Mouse (Mus musculus) heart, adult 9 months (tissue): ENCODE results near the gene Pla2g4b.

Source experiments
- DNase-seq, 2 experiments: peaks; one replicate each; pipeline ENCODE4 v3.0.0; 2022; ENCODE audit warnings: low spot score in 2 of 2

Pla2g4b gene

DNA sequence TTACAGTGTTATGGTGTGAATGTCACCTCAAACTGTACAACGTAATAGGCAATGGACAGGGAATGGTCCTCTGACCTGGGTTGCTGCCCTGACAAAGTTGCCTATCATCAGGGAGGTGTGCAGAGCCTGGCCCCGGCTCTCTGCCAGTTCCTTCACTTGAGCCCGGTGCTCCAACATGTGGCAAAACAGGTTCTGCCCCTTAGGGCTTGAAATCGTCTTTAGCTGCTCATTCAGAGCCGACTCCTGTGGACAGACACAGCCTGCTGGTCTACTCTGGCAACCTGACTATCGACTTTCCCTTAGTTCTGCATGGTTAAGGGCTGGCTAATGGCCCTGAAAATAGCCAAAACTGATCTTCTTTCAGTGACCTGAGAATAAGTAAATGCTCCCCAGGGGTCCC is 27.0 kb downstream of the Pla2g4b start:
- DNase-seq = no peak

DNA sequence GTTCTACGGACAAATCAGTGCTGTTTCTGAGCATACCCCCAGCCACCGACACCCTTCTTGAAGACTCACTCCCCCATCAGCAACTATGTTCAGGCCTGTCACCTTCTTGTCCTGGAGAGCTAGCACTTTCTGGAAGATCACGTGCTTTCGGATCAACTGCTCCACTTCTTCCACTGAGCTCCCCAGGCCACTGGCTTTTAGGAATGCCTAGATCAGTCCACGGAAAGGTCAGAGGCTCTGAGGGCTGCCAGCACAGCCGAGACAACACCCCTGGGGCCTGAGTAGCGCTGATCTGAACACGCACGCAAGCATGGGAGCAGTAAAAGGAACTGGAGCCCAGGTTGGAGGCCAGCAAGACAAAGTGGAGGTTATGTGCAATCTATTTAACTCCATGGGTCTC is 27.4 kb downstream of the Pla2g4b start:
- no peak for DNase-seq

DNA sequence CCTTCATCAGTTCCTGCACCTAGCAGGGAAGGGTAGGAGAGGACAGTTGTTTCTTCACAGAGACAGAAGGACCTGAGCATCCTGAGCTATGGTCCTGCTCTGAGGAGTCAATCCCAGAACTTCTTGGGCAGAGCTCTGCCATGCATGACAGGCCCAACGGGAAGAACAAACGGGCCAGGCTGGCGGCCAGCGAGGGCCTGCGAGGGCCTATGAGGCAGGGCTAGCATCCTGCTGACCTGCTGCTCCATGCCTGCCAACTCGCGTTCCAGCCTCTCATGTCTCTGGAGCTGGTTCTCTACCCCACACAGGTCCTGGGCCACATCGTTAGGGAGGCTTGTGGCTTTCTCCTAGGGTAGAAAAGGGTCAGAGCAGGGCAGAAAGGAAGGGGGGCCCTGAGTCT is 29.0 kb downstream of the Pla2g4b start:
- no peak for DNase-seq

DNA sequence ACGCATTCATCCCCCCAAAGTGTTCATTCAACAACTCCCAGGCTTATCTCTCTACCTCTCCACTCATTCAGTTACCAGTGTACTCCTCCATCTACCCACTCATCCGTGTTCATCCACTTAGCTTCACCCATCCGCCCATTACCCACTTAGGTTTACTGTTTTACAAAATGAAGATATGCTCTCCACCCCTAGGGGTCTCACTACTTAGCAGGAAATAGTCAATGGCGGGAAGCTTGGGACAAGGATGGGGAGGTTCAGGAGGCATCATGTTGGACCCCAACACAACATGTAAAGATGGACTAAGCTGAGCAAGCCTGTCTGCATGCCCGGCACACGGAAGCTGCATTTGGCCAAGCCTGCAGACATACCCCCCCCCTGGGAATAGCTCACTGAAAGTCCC is 31.4 kb downstream of the Pla2g4b start:
- DNase-seq = no peak

DNA sequence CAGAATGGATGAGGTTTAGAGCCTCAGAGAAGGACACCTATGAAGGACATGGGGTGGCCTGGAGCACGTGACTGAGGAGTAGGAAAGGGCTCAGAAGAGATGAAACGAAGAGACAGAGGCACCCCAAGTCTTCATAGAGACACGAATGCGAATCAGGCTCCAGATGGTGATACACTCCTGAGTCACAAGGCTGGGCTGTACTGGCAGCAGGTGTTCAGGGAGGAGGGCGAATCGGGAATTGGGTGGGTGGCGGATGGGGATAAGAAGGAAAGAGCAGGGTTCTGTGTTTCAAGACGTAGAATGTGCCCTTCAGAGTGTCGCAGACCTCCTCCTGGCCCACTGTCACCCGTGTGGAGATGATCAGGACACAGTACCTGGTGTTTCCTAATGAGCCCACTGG is 32.0 kb downstream of the Pla2g4b start:
- no peak for DNase-seq

DNA sequence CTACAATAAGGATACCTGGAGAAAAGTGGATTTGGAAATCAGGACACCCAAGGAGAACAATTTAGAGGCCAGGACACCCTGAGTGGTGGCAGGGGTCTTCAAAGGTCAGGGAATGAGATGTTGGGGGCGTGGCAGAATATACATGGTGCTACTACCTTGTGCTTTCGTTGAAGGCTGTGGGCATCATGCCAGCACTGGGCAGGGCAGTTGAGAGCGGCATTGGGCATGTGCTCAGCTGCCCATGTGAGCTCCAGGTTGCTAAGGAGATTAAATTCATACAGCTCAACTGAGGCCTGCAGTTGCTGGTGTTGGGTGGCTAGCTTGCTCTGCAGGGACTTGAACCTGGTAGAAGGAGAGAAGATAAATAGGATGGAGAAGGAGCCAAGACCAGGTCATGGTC is 33.0 kb downstream of the Pla2g4b start:
- no peak for DNase-seq

DNA sequence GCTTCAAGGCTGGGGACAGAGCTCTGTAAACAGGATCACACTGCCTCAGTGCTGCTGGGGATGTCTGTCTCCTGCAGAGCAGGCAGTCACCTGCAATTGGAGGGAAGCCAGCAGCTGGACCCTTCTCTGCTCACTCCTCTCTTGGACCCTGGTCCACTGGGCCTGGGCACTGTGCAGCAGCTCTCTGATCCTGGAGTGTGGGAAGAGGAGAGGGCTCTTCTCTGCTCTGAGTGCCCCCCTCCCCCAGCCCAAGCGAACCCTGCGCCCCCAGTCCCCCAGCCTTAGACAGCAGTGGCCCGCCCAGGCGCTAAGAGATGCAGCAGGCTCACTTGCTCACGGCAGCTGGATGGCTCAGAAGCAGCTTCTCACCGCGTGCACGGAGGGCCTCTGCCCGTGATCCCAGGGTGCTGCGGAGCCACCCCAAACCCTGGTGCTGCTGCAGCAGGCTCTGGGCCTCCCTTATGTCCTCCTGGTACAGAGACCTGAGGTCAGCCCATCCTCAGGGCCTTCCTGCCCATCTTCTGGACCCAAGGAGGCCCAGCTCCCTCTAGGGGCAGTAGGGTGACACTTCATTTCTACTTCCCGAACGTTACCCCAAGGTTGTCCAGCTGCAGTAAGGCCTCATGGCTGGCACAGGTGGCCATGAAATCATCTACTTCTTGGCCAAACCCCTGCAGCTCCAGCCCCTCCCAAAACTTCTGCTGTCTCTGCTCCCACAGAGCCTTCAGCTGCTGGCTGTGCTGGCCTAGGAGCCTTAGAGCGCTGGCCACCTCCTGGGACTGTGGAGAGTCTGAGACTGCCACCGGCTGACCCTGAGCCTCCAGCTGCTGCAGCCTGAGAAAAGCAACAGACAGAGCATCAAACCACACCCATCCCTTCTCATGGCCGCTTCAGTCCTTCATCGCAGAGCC is 35.6 kb downstream of the Pla2g4b start:
- no peak for DNase-seq

DNA sequence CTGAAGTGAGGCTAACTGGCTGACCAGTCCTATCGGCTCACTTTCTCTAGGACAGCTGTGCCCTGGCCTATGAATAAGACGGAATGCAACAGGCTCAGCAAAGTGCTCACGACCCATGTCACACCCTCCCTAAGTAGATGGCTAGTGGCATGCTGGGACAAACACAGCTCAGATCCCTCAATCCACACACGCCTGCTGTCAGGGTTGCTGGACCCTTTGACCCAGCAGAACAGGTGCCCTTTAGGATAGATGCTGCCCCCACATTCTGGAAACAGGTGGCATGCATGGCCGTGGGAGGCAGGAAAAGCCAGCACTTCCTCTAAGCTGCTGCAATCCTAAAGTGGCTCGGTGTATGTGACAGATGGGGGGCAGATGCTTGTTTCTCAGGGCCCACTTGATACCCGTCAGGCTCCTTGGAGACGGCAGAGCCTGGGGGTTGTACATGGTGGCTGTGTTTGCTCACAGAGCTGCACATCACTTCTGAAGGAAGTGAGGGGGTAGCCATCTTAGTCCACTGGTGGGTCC is 36.3 kb downstream of the Pla2g4b start:
- DNase-seq = no peak

DNA sequence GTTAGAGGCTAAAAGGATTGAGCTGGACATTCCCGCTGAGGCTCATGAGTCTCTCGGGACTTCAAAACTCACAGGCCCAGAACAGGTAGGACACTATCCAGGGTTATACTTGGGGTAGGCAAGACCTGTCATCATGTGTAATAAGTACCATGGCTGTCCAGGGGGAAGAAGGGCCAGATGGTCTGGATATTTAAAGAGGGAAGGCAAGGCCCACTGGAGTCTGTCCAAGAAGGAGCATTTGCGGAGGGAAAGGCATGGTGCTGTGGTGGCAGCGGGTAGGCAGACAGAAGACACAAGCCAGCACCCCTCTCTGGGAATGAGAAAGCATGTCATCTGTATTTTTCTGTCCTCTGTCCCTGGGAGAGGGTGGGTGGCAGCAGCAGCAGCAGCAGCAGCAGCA is 40.9 kb downstream of the Pla2g4b start:
- DNase-seq = no peak

DNA sequence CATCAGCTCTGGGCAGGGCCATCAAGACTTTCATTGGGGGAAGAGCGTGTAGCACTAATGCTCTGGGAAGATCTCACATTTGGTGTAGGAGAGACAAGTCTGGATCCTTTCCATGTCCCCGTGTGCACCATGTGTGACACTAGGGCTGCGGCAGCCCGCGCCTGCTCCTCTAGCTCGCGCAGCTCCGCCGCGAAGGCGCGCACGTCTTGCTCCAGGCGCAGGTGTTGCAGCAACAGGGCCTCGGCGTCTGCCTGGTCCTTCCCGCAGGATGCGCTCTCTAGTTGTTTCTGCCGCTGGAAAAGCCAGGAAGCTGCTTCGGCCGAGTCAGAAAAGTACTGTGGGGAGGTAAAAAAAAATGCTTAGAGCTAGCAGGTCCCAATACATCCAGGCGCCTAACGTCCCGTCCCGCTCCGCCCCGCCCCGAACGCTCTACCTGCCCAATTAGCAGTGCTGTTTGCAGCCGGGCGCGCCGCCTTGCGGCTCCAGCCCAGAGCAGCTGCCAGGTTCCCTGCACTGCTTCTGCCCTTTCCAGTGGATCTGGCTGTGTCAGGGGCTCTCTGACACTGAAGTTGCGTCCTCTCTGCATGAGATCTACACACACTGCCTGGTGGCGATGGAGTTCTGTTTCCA is 43.0 kb downstream of the Pla2g4b start:
- no peak for DNase-seq

DNA sequence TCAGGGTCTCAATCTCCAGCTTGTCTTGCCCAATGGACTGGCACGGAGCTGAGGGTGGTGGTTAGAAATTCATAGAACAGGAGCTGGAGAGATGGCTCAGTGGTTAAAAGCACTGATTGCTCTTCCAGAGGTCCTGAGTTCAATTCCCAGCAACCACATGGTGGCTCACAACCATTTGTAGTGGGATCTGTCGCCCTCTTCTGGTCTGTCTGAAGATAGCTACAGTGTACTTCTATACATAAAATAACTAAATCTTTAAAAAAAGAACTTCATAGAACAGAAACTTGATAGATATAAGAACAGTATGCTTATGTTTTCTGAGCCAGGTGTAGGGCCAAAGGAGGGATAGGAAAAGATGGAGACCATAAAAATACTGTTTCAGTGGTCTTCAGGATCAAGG is 49.2 kb downstream of the Pla2g4b start:
- DNase-seq = no peak

DNA sequence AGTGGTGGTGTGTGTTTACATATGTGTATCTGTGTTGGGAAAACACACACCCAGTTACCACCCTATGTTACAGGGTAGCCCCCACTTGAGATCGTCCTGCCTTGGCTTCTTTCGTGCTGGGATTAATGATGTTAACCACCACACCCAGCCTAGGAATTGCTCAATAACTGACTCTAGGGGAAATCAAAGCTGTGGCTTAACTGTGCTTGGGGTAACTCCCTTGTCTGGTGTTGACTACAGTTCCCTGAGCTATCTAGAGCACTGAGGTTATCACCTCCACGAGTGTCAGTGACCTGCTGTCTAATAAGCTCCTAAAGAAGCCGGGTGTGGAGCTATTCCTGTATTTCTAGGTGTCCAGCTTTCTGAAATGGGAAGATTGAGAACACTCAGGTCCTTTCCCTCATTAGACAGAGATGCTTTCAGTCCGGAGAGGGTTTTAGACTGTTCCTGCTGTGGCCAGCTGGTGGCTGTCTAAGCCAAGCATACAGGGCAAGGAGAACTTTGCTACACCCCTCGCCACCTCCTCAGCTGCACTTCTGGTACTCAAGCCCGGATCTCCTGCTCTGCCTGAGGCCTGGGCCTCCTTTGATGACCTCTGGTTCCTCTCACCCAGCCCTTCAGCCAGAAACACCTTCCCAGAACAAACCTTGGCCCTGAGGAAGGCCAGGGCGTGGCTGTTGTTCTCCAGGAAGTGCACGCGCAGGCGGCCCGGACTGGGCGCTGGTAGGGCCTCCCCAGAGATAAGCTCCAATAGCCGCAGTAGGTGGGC is 51.6 kb downstream of the Pla2g4b start:
- DNase-seq = peak; percentile 55 to 63

DNA sequence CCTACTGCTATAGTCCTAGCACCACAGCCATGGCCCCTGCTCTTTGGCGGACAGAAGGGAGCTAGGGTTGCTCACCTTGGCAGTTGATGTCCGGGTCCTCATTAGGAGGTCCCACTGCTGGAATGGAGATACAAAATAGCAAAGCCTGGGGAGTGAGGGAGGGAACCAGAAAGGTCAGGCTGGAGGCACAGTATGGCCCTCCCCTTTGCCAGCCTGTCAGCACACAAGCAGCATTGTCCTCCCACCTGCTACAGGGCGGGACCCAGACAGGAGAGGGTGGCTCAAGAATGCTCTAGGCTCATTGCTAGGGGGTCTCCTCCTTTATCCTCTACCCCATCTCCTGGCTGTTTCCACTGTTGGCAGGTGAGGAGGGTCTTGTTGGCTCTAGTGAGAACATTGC is 52.8 kb downstream of the Pla2g4b start:
- DNase-seq = no peak

DNA sequence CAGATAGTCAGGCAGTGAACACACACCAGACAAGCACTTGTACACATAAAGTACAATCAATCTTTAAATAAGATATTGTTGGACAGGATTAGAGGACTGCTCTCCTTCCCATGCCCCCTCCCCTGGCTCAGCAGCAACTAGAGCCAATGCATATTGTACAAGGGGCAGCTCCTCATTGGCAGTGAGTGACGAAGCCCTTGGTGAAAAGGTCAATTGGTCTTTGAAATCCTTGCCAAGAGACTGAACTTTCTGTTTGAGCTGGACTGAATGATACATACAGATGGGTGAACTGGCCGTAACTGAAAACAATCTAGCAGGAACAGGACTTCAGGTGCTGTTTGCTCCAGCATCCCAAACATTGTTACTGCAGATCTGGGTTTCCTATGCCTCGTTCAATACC is 54.2 kb downstream of the Pla2g4b start:
- no peak for DNase-seq

DNA sequence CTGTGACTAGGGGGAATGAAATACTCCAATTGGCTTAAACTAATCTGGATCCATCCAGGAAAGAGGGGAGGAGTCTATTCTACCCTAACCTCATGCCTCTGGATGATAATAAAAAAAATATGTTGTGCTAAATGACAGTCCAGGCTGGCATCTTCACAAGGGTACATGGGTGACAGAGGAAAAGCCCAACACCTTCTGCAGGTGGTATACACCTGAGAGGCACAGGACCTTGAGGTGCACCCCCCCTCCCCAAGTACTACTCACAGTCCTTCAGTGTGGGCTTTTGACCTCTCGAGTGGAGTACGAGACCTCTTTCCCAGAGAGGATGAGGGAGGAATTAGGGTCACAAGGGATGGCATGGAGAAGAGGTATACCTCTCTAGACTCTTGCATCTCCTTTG is 54.7 kb downstream of the Pla2g4b start:
- DNase-seq = no peak

DNA sequence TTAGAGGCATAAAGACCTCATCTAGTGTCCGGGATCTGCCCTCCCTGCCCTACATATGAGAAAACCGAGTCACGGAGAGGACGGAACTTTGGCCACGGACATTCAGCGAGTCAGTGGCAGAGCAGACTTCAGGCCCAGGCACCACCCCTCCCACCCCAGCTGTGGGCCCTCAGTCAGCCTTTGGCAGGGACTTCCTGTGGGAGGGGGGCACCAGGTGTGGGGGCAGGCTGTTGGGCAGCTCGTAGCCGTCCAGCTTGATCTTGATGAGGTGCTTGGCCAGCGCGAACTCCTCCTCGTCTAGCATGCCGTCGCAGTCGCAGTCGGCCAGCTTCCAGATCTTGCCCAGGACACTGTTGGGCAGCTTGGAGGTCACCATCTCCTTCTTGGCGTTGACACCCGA is 57.8 kb downstream of the Pla2g4b start:
- no peak for DNase-seq
